Mouse (Mus musculus): ENCODE measurements around the gene Smad9. TPM values are rescaled to one million over a fixed set of nuclear protein-coding genes. Genes with fewer than 3 reads are reported as not detected.
A peak's percentile ranks its signal among the peaks of the same experiment; 100 is the strongest.

Gene Smad9
- polyA plus RNA-seq, 1 experiment, result 0.12 TPM

GRCm38 (mm10) chr3:54728100-54728499, 27.3 kb upstream of the Smad9 start:
- Histone ChIP-seq H3ac (ENCODE audit: control insufficient read depth, insufficient read length) (no peak overlapping the region), H3K79me2 (ENCODE audit: control insufficient read depth, insufficient read depth) (peaks cover 5% of the 10 kb centered on the region), H3K27me3 (ENCODE audit: control insufficient read depth, insufficient read depth, insufficient read length) (no peaks in the 10 kb centered on the region), H3K36me3 (ENCODE audit: control insufficient read depth, insufficient read depth) (peaks cover 46% of the 10 kb centered on the region), H3K4me3 (no peak overlapping the region), H3K4me2 (ENCODE audit: low read depth) (no peak overlapping the region)
- TF ChIP-seq POLR2AphosphoS2 (IDR thresholded peaks at IDR 0.05; ENCODE audit: insufficient read length, low read depth), result no peak
- no peak for TF ChIP-seq TCF12 (IDR thresholded peaks at IDR 0.05; ENCODE audit: insufficient read depth, poor library complexity, severe bottlenecking)
- no peak for TF ChIP-seq USF1 (IDR thresholded peaks at IDR 0.05; ENCODE audit: low read depth)
- no peak for TF ChIP-seq REST (IDR thresholded peaks at IDR 0.05; ENCODE audit: insufficient read depth, insufficient read length)
- no peak for TF ChIP-seq SRF (IDR thresholded peaks at IDR 0.05; ENCODE audit: control insufficient read depth, insufficient read length, low read depth)
- no peak for TF ChIP-seq TCF3 (IDR thresholded peaks at IDR 0.05; ENCODE audit: insufficient read length, low read depth)
- TF ChIP-seq MAX (IDR thresholded peaks at IDR 0.05; ENCODE audit: low read depth), result no peak

DNA sequence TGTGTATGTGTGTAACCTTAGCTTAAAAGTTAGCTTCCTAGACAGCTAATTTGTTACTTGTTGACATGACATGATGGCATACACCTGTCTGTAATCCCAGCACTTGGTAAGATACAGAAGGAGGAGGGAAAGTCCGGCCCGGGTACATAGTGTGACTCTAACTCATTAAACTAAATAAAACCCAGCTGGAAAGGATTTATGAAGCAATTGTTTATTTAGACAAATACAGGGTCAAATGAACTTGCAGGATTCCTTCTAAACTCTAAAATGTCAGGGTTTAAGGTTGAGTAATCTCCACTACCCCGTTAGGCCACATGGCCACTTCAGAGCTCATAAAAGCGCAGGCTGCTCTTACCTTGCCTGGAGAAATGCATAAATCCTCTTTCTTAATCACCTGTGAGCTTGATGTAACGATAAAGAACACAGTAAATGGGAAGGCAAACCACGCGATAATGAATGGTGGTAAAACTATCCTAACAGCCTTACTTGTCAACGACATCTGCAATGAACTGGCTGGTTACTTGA, 23.7 kb upstream of the Smad9 start:
- Histone ChIP-seq H3K4me2 (ENCODE audit: low read depth) (no peak overlapping the region), H3K36me3 (ENCODE audit: control insufficient read depth, insufficient read depth) (peaks cover 35% of the 10 kb centered on the region), H3K79me2 (ENCODE audit: control insufficient read depth, insufficient read depth) (peaks cover 20% of the 10 kb centered on the region), H3ac (ENCODE audit: control insufficient read depth, insufficient read length) (no peak overlapping the region), H3K4me3 (no peak overlapping the region), H3K27me3 (ENCODE audit: control insufficient read depth, insufficient read depth, insufficient read length) (no peaks in the 10 kb centered on the region)
- no peak for TF ChIP-seq MYOG (IDR thresholded peaks at IDR 0.05; ENCODE audit: control insufficient read depth in 1 of 3, insufficient read depth in 1 of 3, insufficient read length in 2 of 3, low read depth in 2 of 3)
- no peak for TF ChIP-seq MAX (IDR thresholded peaks at IDR 0.05; ENCODE audit: low read depth)
- no peak for TF ChIP-seq TCF3 (IDR thresholded peaks at IDR 0.05; ENCODE audit: insufficient read length, low read depth)

DNA sequence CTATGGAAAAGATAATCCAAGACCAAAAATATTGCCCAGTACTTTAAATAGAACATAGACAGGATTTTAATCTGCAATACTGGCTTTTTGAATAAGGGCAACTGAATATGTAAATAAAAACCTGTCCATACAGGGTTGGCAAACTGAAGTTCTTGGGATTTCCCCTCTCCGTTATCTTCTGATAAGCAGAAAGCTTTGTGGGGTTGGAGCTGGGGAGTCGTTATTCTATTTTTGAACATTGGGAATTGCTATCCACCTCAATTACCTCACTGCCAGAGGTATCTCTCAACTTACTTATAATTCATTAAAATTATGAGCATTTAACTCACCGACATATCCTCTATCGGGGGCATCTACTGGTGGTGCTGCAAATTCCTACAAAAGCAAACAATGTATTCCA, 23.0 kb upstream of the Smad9 start:
- no peak for TF ChIP-seq MAX (IDR thresholded peaks at IDR 0.05; ENCODE audit: low read depth)
- TF ChIP-seq MYOG (IDR thresholded peaks at IDR 0.05; ENCODE audit: control insufficient read depth in 1 of 3, insufficient read depth in 1 of 3, insufficient read length in 2 of 3, low read depth in 2 of 3), result no peak
- no peak for TF ChIP-seq CEBPB (IDR thresholded peaks at IDR 0.05; ENCODE audit: insufficient read depth, poor library complexity, severe bottlenecking)
- TF ChIP-seq REST (IDR thresholded peaks at IDR 0.05; ENCODE audit: insufficient read depth, insufficient read length), result no peak
- no peak for TF ChIP-seq SRF (IDR thresholded peaks at IDR 0.05; ENCODE audit: control insufficient read depth, insufficient read length, low read depth)
- no peak for TF ChIP-seq MYOD1 (IDR thresholded peaks at IDR 0.05; ENCODE audit: control insufficient read depth in 1 of 3, insufficient read length in 2 of 3, low read depth in 2 of 3)
- no peak for TF ChIP-seq TCF12 (IDR thresholded peaks at IDR 0.05; ENCODE audit: insufficient read depth, poor library complexity, severe bottlenecking)
- TF ChIP-seq E2F4 (IDR thresholded peaks at IDR 0.05; ENCODE audit: insufficient read depth), result no peak
- no peak for TF ChIP-seq POLR2AphosphoS2 (IDR thresholded peaks at IDR 0.05; ENCODE audit: insufficient read length, low read depth)
- TF ChIP-seq USF1 (IDR thresholded peaks at IDR 0.05; ENCODE audit: low read depth), result no peak
- no peak for TF ChIP-seq TCF3 (IDR thresholded peaks at IDR 0.05; ENCODE audit: insufficient read length, low read depth)
- no peak for TF ChIP-seq POLR2A (IDR thresholded peaks at IDR 0.05; ENCODE audit: insufficient read length, low read depth)
- peaks cover 27% of the 10 kb centered on the region for H3K79me2 ChIP-seq (ENCODE audit: control insufficient read depth, insufficient read depth)
- H3ac ChIP-seq (ENCODE audit: control insufficient read depth, insufficient read length), result no peak overlapping the region
- peaks cover 35% of the 10 kb centered on the region for H3K36me3 ChIP-seq (ENCODE audit: control insufficient read depth, insufficient read depth)
- H3K4me2 ChIP-seq (ENCODE audit: low read depth), result no peak overlapping the region
- no peaks in the 10 kb centered on the region for H3K27me3 ChIP-seq (ENCODE audit: control insufficient read depth, insufficient read depth, insufficient read length)
- H3K4me3 ChIP-seq, result no peak overlapping the region

- TF ChIP-seq E2F4 (IDR thresholded peaks at IDR 0.05; ENCODE audit: insufficient read depth) (peak; percentile 76), TCF3 (IDR thresholded peaks at IDR 0.05; ENCODE audit: insufficient read length, low read depth) (no peak), MYOG (IDR thresholded peaks at IDR 0.05; ENCODE audit: control insufficient read depth in 1 of 3, insufficient read depth in 1 of 3, insufficient read length in 2 of 3, low read depth in 2 of 3) (peak in 1 of 3 experiments; percentile 9), REST (IDR thresholded peaks at IDR 0.05; ENCODE audit: insufficient read depth, insufficient read length) (no peak), SRF (IDR thresholded peaks at IDR 0.05; ENCODE audit: control insufficient read depth, insufficient read length, low read depth) (no peak), POLR2A (IDR thresholded peaks at IDR 0.05; ENCODE audit: insufficient read length, low read depth) (peak; percentile 80), MAX (IDR thresholded peaks at IDR 0.05; ENCODE audit: low read depth) (no peak), POLR2AphosphoS2 (IDR thresholded peaks at IDR 0.05; ENCODE audit: insufficient read length, low read depth) (peak; percentile 75), MYOD1 (IDR thresholded peaks at IDR 0.05; ENCODE audit: control insufficient read depth in 1 of 3, insufficient read length in 2 of 3, low read depth in 2 of 3) (no peak)
- H3K36me3 ChIP-seq (ENCODE audit: control insufficient read depth, insufficient read depth), result peaks cover 17% of the 10 kb centered on the region
- peaks cover 27% of the 10 kb centered on the region for H3K79me2 ChIP-seq (ENCODE audit: control insufficient read depth, insufficient read depth)
Observed at GRCm38 (mm10) chr3:54734411-54735246, 20.8 kb upstream of the Smad9 start.

More at GRCm38 (mm10) chr3:54734411-54735246, 20.8 kb upstream of the Smad9 start:
- Histone ChIP-seq H3K27me3 (ENCODE audit: control insufficient read depth, insufficient read depth, insufficient read length) (no peaks in the 10 kb centered on the region), H3ac (ENCODE audit: control insufficient read depth, insufficient read length) (peak overlapping the region; percentile 82), H3K4me3 (peak overlapping the region; percentile 90), H3K4me2 (ENCODE audit: low read depth) (peak overlapping the region; percentile 94)
